Mouse (Mus musculus): ENCODE measurements around the gene A930017K11Rik.

- no peak for TF ChIP-seq POLR2A (IDR thresholded peaks at IDR 0.05; ENCODE audit: control insufficient read depth in 1 of 2, insufficient read depth in 1 of 2, low read depth in 1 of 2, low read length in 2 of 2, poor library complexity in 1 of 2)
- TF ChIP-seq E2F4 (IDR thresholded peaks at IDR 0.05; ENCODE audit: borderline replicate concordance, low read depth, low read length): no peak
- TF ChIP-seq CTCF (IDR thresholded peaks at IDR 0.05 in 2 of 3, conservative IDR thresholded peaks at IDR 0.05 in 1 of 3; ENCODE audit: control insufficient read depth in 1 of 3, insufficient read depth in 1 of 3, low read depth in 2 of 3, low read length in 3 of 3, poor library complexity in 1 of 3, severe bottlenecking in 1 of 3): no peak
- no peak for TF ChIP-seq BHLHE40 (IDR thresholded peaks at IDR 0.05; ENCODE audit: borderline replicate concordance, low read depth, low read length)
- no peak for TF ChIP-seq KAT2A (conservative IDR thresholded peaks at IDR 0.05; ENCODE audit: low read depth, low read length)
- TF ChIP-seq POLR2AphosphoS5 (IDR thresholded peaks at IDR 0.05; ENCODE audit: borderline replicate concordance, low read depth, low read length): no peak
Observed at GRCm38 (mm10) chr17:25907640-25908039, 44.7 kb downstream of the A930017K11Rik start.

All from MEL (cell line).